Mouse (Mus musculus) heart, adult 2 months (tissue): Measurements from ENCODE around the gene Aldh1a3. TPM values are rescaled to one million over a fixed set of nuclear protein-coding genes. Genes with fewer than 3 reads are reported as not detected.
A peak's percentile ranks its signal among the peaks of the same experiment; 100 is the strongest.

ENCODE experiments used
- DNase-seq, 2 experiments: peaks; one replicate each; pipeline ENCODE4 v3.0.0; 2021
- H3K27ac ChIP-seq: fragments of 200-600 bp; 2 replicates; pipeline ENCODE4 v1.8.1; 2022
- H3K27me3 ChIP-seq: fragments of 200-500 bp; 2 replicates; pipeline ENCODE4 v1.6.1; 2012; ENCODE audit warnings: mild to moderate bottlenecking, low read length, inconsistent platforms, mixed read lengths; ENCODE audit not compliant: control insufficient read depth, insufficient read depth
- H3K36me3 ChIP-seq: fragments of 200-500 bp; 2 replicates; pipeline ENCODE4 v1.6.1; 2012; ENCODE audit warnings: low read length, inconsistent platforms; ENCODE audit not compliant: control insufficient read depth, insufficient read depth
- H3K4me1 ChIP-seq: fragments of 200-500 bp; 2 replicates; pipeline ENCODE4 v1.6.1; 2011; ENCODE audit warnings: low read length; ENCODE audit not compliant: control insufficient read depth, insufficient read depth
- H3K4me3 ChIP-seq: fragments of 200-600 bp; 2 replicates; pipeline ENCODE4 v1.8.1; 2022
- H3K79me2 ChIP-seq: fragments of 200-500 bp; replicated peaks from 2 replicates; pipeline ENCODE4 v1.6.1; 2012; ENCODE audit warnings: mild to moderate bottlenecking, inconsistent platforms, low read length, moderate library complexity, mixed read lengths; ENCODE audit not compliant: control insufficient read depth, insufficient read depth
- H3K9ac ChIP-seq: fragments of 200-500 bp; 2 replicates; pipeline ENCODE4 v1.6.1; 2012; ENCODE audit warnings: low read depth, mild to moderate bottlenecking, control low read depth, inconsistent platforms, low read length, mixed read lengths
- CTCF ChIP-seq: fragments of 200-600 bp; IDR thresholded peaks from 2 replicates; pipeline ENCODE4 v1.8.1; 2022; ENCODE audit warnings: antibody characterized with exemption, mild to moderate bottlenecking, moderate library complexity
- EP300 ChIP-seq: fragments of 200-500 bp; IDR thresholded peaks from 2 replicates; pipeline ENCODE4 v1.6.1; 2011; ENCODE audit warnings: low read depth, low read length, control low read depth; ENCODE audit not compliant: insufficient read depth
- POLR2A ChIP-seq: fragments of 200-500 bp; IDR thresholded peaks from 2 replicates; pipeline ENCODE4 v1.6.1; 2011; ENCODE audit warnings: mild to moderate bottlenecking, low read depth, low read length, control low read depth; ENCODE audit not compliant: insufficient read depth
- WGBS: fragments of 180-500 bp; shearing (Covaris S2); methylation state at CpG from one replicate; pipeline ENCODE4 v1.1.7; 2018; 5-methylcytosine and 5-hydroxymethylcytosine counted together
- intact Hi-C: fragments of 180-260 bp; cut with DNase I; formaldehyde crosslinking; loops from one replicate; pipeline ENCODE4 v1.15.1; 2025
- polyA plus RNA-seq: library from polyadenylated mRNA; depleted of rRNA; stranded (reverse); fragments of >200 nt; gene quantifications from 2 replicates; pipeline ENCODE4 v1.2.3, GENCODE M21; 2012
- total RNA-seq, 2 experiments: library from RNA; stranded (reverse); gene quantifications; 2 replicates each; pipeline ENCODE4 v1.2.3; 2021

The Aldh1a3 gene
- total and polyA plus RNA-seq, 3 experiments: 0.75 to 1.0 (median 0.86) TPM

DNA sequence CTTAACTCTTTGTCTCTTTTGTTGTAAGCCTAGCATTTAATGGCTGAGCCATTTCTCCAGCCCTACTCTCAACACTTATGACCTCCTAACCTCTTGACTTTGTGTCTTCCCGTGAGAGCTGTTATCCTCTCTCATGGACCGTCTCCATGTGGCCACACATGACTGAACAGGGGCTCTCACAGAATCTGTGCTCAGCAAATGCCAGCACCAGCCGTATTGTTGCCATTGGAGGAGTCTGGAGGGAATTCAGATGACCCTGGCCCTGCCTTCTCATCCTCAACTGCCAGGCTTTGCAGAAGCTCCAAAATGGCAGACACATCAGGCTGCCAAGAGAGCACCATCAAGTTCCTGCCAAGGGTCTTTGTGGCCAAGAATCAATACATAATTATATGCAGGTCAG, 30.0 kb downstream of the Aldh1a3 start:
- H3K79me2 ChIP-seq: no peaks in the 10 kb centered on the region
- TF ChIP-seq EP300 (no peak), CTCF (no peak), POLR2A (no peak)
- no peak overlapping the region for H3K27ac ChIP-seq
- H3K36me3 ChIP-seq: no peaks in the 10 kb centered on the region
- H3K9ac ChIP-seq: no peak overlapping the region
- H3K27me3 ChIP-seq: no peaks in the 10 kb centered on the region
- H3K4me3 ChIP-seq: no peak overlapping the region
- H3K4me1 ChIP-seq: no peaks in the 10 kb centered on the region
- 77% methylated on average over 3 of the region's 3 CpGs for WGBS
- DNase-seq: no peak
- intact Hi-C loops: no loop called here

DNA sequence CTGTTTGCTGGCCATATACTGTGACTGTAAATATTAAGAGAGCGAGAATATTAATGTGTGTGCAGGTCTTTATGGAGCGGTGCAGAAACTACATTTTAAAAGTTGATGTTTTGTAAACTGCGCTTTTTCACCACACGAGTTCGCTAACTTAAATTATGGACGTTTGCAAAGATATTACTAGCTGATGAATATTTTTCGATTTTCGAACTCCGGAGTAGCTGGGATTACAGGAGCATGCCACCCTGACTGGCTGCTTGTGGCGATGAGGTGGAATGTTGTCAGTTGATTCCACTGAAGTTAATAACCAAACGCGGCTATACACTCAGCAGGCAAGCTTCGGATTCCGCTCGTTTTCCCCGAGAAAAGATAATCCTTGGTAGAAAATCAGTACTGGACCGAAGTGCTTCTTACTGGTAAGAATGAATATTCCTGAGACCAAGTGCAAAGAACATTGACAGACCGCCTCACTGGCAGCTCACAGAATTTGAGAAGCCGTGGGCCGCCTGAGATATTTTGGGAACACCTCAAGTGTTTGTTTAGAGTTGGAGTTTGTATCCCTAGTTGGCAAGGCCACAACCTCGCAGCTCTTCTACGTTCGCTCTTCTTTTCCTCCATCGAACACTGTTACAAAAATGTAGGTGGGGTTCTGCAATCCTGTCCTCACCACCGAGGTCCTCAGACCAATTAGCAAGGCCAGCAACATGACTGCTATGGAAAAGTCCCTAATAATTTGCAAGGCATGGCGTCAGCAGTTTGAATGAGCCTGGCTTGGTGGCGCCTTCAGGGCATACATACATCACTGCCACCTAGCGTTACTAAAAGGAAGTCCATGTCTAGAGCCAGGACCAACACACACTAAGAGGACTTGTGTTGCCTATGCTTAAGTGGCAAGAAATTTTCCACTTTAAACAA, 38.4 kb downstream of the Aldh1a3 start:
- Histone ChIP-seq H3K9ac (peak overlapping the region; percentile 90), H3K36me3 (peaks cover 4% of the 10 kb centered on the region; the same call in 1 of the 2 replicates), H3K27ac (peak overlapping the region; percentile 88), H3K4me1 (peaks cover 5% of the 10 kb centered on the region), H3K4me3 (peak overlapping the region; percentile 76), H3K27me3 (no peaks in the 10 kb centered on the region), H3K79me2 (no peaks in the 10 kb centered on the region)
- intact Hi-C loops: loop anchor here (1.0 to 5.0 kb wide), 3 partner anchors 47 to 286 kb away; no protein-coding TSS in a partner anchor
- WGBS: 8% methylated on average over 28 of the region's 28 CpGs
- TF ChIP-seq CTCF (no peak; the same call in none of the 2 replicates), EP300 (peak; percentile 89), POLR2A (peak; percentile 28; the same call in 1 of the 2 replicates)
- peak; percentile 66 to 82 for DNase-seq

DNA sequence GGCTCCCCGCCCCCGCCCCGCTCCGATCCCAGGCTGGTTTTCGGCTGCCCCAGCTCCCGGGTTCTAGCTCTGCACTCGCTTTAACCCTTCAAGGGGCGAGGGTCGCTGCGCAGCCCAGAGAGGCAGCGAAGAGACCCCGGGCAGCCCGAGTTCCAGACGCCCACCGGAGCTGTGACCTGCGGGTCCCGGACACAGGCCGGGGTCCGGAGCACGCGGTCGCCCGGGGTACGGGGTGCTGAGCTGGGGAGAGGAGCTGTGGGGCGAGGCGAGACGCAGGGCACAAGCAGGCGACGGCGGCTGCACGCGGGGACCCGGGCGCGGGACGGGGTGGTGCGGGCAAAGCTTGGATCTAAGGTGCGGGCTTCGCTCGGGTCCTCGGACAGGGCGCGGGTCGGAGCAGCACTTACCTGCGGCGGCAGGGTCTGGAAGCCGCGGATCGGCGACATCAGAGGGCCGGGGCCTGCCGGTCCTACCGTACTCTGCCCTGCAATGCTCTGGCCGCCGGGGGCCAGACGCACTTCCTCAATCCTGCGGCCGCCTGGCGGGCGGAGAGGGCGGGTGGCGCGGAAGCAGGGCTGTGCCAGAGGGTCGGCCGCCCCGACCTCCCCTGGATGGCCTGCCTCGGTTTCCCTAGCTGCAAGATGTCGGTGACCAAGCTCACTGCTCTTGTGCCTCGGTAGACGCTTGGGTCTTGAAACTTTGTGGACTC, 39.4 kb downstream of the Aldh1a3 start, which contains the start of gene Lrrk1:
Gene Lrrk1 (minus strand): TSS at position 538 of the 709 bp plus-strand sequence.
- Histone ChIP-seq H3K9ac (peak within 1 kb of the TSS; percentile 90), H3K4me3 (peak within 1 kb of the TSS; percentile 76), H3K27me3 (no peaks in the 10 kb centered on the region), H3K27ac (peak within 1 kb of the TSS; percentile 88), H3K36me3 (peaks cover 4% of the 10 kb centered on the region; the same call in 1 of the 2 replicates), H3K4me1 (peaks cover 9% of the 10 kb centered on the region), H3K79me2 (no peaks in the 10 kb centered on the region)
- TF ChIP-seq EP300: 0 out of 2 replicates have a peak, but pooled peaks have one; percentile 6
- peak; percentile 54 for TF ChIP-seq POLR2A
- TF ChIP-seq CTCF: peak; percentile 80
- 1% methylated on average over 70 of the region's 70 CpGs for WGBS
- intact Hi-C loops: loop anchor here (2.0 to 5.0 kb wide), 2 partner anchors 46 to 285 kb away; no protein-coding TSS in a partner anchor
- peak; percentile 83 to 84 for DNase-seq

DNA sequence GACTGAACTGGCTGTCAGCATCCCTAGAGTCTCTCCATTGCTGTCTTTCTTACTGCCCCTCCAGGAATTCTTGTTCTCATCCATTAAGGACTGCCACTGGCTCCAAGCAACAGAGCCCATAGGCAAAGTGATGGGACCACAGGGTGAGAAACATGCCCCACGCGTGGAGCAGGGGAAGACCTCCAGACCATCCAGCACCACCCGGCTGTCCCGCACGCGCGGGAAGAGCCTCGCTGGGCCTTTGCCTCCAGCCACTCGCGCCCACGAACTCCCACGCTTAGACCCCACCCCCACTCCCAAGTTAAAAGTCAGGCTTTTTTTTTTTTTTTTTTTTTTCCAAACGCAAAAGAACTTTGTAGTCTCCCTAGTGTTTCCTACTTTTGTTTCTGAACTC, 39.9 kb downstream of the Aldh1a3 start:
- peak; percentile 33 to 47 for DNase-seq
- Histone ChIP-seq H3K9ac (peak overlapping the region; percentile 90), H3K4me1 (peaks cover 10% of the 10 kb centered on the region), H3K36me3 (peaks cover 4% of the 10 kb centered on the region; the same call in 1 of the 2 replicates), H3K27ac (peak overlapping the region; percentile 88), H3K79me2 (no peaks in the 10 kb centered on the region), H3K4me3 (peak overlapping the region; percentile 76), H3K27me3 (no peaks in the 10 kb centered on the region)
- intact Hi-C loops: loop anchor here (5.0 kb wide), 1 partner anchor 45 kb away; no protein-coding TSS in a partner anchor
- TF ChIP-seq POLR2A: no peak
- TF ChIP-seq CTCF: no peak
- TF ChIP-seq EP300: no peak
- WGBS: 10% methylated on average over 13 of the region's 13 CpGs

DNA sequence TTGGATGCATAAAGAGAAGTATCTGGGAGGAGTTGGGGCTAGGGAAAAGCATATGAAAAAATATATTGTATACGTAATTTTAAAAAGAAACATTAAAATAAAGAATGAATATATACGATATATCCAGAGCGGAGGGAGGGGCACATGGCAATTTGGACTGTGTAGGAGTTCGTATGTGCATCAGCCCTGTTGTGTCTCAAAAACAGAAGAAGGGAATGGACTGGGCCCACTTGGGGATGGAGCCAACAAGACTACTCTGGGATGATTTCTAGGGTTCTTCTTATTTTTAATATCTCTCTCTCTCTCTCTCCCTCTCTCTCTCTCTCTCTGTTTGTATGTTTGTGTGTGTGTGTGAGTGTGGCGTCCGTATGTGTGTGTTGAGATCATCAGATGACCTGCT, 40.9 kb downstream of the Aldh1a3 start:
- Histone ChIP-seq H3K27me3 (no peaks in the 10 kb centered on the region), H3K36me3 (peaks cover 4% of the 10 kb centered on the region; the same call in 1 of the 2 replicates), H3K9ac (no peak overlapping the region), H3K4me3 (no peak overlapping the region), H3K79me2 (peaks cover 2% of the 10 kb centered on the region; the same call in 1 of the 2 replicates), H3K4me1 (peaks cover 10% of the 10 kb centered on the region), H3K27ac (no peak overlapping the region)
- WGBS: 96% methylated on average over 6 of the region's 6 CpGs
- TF ChIP-seq CTCF: no peak
- TF ChIP-seq EP300: no peak
- no peak for TF ChIP-seq POLR2A
- DNase-seq: no peak
- intact Hi-C loops: loop anchor here (5.0 kb wide), 1 partner anchor 44 kb away; no protein-coding TSS in a partner anchor
